Mouse (Mus musculus): ENCODE measurements around the gene Alg1.

Gene Alg1

DNA sequence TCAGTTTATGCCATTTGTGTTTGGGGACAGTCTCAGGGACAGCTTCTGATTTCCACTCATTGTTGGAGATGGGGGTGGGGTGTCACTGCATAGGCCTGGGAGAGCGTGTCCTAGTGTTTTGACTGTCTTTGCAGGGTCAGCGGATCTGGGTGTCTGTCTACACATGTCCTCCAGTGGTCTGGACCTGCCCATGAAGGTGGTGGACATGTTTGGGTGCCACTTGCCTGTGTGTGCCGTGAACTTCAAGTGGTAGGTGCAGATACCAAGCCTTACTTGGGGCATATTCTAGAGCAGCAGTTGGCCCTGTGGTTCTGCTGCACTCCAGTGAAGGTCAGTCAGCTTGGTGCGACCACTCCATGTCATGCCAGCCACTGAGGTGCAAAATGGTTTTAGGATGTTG is 8.9 kb downstream of the Alg1 start:
- no peak for DNase-seq (ENCODE audit: low spot score)

DNA sequence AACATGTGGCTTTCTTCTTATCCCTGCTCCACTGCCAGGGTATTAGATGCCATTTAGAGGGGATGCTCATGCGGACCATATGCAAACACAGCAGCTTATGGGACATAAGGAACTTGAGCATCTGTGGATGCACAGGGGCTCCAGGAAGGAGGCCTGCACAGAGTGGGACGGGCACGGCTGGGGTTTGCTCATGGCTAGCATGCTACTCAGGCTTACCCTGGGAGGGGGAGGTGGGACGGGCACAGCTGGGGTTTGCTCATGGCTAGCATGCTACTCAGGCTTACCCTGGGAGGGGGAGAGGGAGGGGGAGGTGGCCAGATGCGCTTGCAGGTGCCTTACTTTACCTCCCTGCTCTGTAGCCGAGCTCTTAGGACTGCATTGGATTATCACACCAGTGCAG is 9.5 kb downstream of the Alg1 start:
- no peak for DNase-seq (ENCODE audit: low spot score)

DNA sequence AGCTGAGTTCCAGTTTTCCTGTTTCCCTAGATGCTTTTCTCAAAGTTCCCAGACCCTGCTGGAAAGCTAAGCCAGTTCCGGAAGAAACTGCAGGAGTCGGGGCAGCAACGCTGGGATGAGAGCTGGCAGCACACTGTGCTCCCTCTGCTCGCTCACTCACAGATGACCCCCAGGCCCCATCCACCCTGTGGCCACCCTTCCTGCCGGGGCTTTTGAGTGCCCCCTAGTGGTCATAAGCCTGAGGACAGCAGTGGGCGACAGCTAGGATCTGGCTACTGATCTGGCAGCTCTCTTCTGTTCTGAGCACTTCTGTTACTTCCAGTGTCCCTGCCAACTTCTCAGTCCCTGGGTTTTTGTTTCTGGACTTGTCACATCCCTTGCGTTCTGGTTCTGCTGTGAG is 11.0 kb downstream of the Alg1 start:
- DNase-seq (ENCODE audit: low spot score): no peak

DNA sequence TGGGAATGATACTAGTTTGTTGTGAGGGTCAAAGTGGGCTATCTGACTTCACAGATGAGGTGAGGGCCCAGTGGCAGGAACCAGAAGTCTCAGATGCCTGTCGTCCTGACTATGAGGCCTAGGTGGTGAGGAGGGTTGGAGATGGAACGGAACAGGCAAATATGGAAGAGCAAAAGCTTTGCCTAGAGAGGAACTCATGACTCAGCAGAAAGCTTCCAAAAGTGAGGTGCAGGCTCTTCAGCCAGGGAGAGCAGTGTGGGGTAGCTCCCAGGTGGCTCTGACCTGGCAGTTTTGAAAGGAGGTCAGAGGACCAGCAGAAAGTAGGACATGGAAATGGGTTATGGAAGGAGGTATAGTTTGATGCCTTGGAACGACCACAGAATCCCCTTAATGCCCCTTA is 17.5 kb downstream of the Alg1 start:
- DNase-seq (ENCODE audit: low spot score): no peak

DNA sequence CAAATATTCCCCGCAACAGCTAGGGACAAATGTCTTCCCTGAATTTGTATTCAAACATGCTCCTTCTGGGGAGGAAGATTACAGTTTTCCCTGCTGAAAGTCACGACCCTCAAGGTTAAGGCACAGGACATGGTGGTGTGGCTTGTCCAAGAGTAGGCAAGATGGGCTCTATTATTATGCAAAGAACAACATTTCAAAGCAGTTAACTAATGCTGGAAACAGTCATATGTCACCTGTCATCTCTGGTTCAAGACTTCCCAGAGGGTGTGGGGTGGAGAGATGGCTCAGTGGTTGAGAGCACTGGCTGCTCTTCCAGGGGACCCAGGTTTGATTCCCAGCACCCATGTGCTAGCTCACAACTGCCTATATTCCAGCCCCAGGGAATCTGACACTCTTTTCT is 18.8 kb downstream of the Alg1 start:
- DNase-seq (ENCODE audit: low spot score): no peak

DNA sequence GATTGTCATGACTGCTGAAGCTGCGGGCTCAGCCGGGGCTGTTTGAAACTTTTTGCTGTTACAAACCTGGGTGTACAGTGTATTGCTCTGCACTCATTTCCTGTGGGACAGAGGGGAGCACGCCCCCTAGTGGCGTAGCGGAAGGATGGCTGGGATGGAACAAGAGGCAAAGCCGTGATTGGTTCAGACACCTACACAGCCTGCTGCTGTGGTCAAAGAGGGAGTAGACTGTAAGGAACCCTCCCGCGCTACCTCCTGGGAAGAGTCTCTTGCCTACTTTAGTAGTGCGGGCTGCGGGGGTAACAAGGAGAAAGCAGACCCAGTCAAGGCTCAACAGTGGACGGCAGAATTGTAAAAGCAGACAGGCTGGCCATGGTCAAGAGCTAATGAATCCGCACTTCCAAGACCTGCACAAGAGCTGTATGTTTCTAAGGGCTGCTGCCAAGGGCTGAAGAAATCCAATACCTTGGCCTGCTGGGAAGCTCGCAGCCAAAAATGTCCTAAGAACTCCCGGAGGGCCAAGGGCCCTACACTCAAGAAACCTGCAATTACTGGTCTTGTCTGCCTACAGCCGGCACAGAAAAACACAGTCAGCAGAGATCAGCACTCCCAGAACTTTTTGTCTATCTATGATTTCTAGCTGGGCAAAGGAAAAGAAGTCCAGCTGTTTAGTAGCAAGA is 21.1 kb downstream of the Alg1 start:
- peak; percentile 50 for DNase-seq (ENCODE audit: low spot score)

DNA sequence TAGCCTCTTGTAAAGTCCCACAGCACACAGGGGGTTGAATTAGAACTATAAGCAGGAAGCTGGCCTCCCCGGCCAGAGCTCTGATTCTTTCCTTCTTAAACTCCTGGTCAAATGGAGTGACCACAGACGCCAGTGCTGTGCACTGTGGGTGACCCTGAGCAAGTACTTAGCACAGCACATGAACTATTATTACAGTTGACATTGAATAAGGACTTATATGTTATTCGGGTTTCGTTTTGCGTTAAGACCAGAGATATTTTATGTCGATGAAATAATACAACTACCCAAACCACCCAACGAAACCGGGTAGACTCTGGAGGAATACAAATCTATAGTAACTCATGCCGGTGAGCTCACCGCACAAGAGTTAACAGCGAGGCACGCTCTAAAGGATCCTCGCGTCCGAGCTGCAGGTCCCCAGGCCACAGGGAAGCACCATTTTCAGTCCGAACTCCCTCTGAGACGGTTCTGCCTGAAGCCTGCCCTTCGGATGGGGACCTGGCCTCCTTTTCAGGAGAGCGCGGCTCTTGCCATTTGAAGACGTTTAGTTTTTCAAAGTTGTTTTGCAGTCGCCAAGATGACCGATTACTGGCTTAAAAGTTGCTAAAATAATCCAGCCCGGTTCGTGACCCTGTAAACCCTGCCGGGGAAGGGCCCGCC is 21.8 kb downstream of the Alg1 start:
- no peak for DNase-seq (ENCODE audit: low spot score)

- peak; percentile 97 for DNase-seq (ENCODE audit: low spot score)
Observed at GRCm38 (mm10) chr16:5255779-5256496, 22.5 kb downstream of the Alg1 start, which contains the start of gene Eef2kmt. TSS of gene Eef2kmt (minus strand) at chr16:5255983.

DNA sequence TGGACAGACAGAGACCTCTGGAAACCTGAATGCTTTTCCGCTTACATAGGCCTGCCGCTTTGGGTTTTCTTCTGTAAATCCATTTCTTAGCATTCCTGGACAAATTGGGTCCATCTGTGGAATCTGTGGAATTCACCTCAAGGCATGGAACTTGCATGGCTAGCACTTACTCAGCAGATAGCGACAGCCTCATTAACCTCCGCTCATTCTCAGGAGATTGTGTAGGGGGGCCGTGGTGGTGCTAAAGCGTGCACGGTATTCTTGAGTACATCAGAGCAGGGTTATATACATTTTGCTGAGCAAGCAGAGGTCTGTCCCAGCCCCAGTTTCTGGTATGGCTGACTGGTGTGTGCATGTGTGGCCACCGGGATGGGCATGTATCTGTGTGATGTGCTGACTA is 29.7 kb downstream of the Alg1 start:
- no peak for DNase-seq (ENCODE audit: low spot score)

DNA sequence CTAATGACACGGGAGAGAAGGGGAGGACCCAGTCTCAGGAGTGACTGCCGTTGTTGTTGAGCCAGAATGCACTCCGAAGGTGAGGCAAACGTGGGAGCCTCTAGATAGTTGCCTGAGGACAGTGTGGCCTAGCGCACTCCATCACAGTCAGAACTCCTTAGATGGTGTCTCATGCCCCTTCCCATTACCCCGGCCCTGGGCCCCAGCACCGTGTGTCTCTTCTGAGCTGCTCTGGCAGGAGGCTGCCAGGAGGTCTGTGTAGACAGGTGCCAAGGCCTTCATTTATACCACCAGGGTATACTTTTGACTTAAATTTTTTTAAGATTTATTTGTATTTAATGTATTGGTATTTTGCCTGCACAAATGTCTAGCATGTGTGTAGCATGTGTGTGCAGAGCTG is 30.5 kb downstream of the Alg1 start:
- no peak for DNase-seq (ENCODE audit: low spot score)

- DNase-seq (ENCODE audit: low spot score): no peak
Observed at GRCm38 (mm10) chr16:5271411-5272035, 38.1 kb downstream of the Alg1 start.

GRCm38 (mm10) chr16:5272371-5272770 is 39.0 kb downstream of the Alg1 start:
- no peak for DNase-seq (ENCODE audit: low spot score)

DNA sequence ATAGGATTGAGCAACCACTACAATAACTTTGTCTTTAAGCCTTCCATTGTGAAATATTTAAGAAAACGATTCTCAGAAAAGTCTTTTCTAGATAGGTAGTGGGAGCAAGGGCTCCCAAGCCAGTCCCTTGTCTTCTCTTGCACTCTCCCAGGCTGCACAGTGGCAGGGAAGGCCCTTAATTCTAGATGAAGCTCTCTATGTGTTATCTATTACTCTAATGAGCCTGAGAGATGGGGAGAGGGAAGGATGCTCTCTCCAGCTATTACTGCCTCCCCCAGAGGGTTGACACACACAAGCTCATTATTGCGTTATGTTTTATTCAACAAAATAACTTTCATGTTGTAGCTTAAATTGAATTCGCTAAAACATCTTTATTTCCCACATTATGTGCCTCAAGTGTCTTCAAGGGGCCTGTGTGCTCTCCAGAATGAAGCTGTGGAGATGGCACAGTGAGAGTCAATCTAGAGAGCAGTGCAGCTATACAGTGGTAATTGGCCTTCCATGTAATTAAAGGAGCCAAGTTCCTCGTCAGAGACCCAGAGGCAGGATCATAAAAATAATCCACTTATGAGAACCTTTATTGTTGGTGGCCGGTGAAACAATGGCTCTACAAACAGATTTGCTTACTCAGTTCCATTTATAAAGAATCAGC is 46.3 kb downstream of the Alg1 start:
- no peak for DNase-seq (ENCODE audit: low spot score)

DNA sequence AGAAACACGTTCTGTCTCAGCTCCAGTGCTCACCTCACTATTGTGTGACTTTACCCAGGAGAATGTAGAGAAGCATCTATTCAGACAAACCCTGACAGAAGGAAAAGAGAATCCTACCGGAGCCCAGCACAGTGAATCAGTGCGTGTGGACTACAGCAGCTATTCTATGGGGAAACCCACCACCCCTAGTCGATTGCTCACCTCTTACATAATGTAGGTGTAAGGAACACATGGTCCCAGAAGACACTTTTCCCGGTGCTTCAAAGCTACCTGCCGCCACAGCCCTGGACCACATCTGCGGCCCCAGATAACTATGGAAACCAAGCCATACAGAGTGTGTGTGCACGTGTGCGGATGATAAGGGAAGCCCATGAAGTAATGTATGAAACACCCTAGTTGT is 49.3 kb downstream of the Alg1 start:
- DNase-seq (ENCODE audit: low spot score): no peak

GRCm38 (mm10) chr16:5285376-5285775 is 52.0 kb downstream of the Alg1 start:
- no peak for DNase-seq (ENCODE audit: low spot score)

Data from left cerebral cortex, adult 11 months (tissue).